Mouse (Mus musculus): ENCODE measurements at regions not wholly inside any gene's neighbourhood (a gene's known extent, or its start where the extent isn't known, plus 50 kb on each side); places are given as distances from the start of the nearest gene placed in this dataset.

DNA sequence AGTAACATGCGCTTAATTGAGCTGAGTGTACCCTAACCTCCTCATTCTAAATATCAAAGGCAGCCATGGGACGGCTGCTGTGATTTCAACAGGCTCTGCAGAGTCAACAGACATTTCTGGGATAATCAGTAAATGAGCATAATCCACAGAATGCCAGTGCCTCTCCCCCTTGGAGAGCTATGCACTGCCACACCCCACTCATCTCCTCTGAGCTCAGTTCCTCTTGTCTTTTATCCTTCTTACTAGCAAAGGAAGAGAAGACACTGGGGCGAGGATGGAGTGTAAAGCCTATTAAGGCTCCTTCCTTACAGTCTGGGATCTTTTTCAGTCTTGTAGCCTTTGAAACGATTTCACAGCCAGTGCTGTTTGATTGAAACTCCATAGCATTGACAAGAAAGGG, 90.9 kb downstream of the Kctd12 start:
- Histone ChIP-seq H3K4me3 (replicated peaks; ENCODE audit: low read length) (no peak overlapping the region), H3K36me3 (ENCODE audit: control insufficient read depth, insufficient read depth, low read length) (no peaks in the 10 kb centered on the region), H3K27me3 (ENCODE audit: control insufficient read depth, insufficient read depth, low read length) (no peaks in the 10 kb centered on the region), H3K4me2 (ENCODE audit: low read depth, low read length) (no peak overlapping the region), H3K27ac (ENCODE audit: low read length) (no peak overlapping the region), H3K9ac (ENCODE audit: low read length) (no peak overlapping the region), H3K9me3 (replicated peaks; ENCODE audit: control insufficient read depth, low read length) (no peaks in the 10 kb centered on the region), H3K4me1 (ENCODE audit: control insufficient read depth, insufficient read depth, low read length) (no peaks in the 10 kb centered on the region)
- 64% methylated on average over 4 of the region's 4 CpGs for WGBS
- no peak for ATAC-seq (ENCODE audit: insufficient read depth, low FRiP score)

GRCm38 (mm10) chr14:102885240-102885598, 97.2 kb downstream of the Kctd12 start:
- WGBS: 67% methylated on average over 2 of the region's 2 CpGs
- H3K9ac ChIP-seq (ENCODE audit: low read length): no peak overlapping the region
- no peak overlapping the region for H3K4me2 ChIP-seq (ENCODE audit: low read depth, low read length)
- H3K27ac ChIP-seq (ENCODE audit: low read length): no peak overlapping the region
- H3K9me3 ChIP-seq (replicated peaks; ENCODE audit: control insufficient read depth, low read length): no peaks in the 10 kb centered on the region
- no peak overlapping the region for H3K4me3 ChIP-seq (replicated peaks; ENCODE audit: low read length)
- peaks cover 4% of the 10 kb centered on the region; the same call in 1 of the 2 replicates for H3K4me1 ChIP-seq (ENCODE audit: control insufficient read depth, insufficient read depth, low read length)
- no peaks in the 10 kb centered on the region for H3K27me3 ChIP-seq (ENCODE audit: control insufficient read depth, insufficient read depth, low read length)
- H3K36me3 ChIP-seq (ENCODE audit: control insufficient read depth, insufficient read depth, low read length): no peaks in the 10 kb centered on the region
- no peak for ATAC-seq (ENCODE audit: insufficient read depth, low FRiP score)

DNA sequence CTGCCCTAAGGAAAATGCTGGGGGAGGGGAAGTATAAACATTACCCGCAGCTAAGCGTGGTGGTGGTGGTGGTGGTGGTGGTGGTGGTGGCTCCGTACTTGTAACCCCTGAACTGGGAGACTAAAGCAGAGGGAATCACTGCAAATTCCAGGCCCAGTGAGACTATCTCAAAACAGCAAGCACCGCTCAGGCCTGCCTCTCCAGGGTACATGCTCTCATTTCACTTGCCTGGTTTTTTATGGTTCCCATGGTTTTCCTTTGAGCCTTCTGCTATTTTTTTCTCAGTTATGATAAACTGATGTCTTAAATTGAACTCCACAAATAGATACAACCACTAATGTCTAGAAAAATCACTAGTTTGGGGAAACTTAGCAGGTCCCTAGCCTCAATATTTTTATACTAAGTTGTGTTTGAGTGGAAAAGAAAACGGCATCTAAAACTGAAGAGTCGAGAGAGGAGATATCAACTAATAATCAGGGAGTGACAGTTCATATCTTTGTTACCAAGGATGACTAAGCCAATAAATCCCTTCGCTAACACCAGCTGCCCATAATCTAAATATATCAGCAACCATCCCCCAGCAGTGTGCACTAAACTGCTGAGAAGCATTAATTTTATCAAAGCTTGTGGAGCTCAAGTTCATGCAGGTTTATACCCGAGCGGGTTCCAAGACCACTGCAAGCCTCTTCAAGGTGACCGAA, 97.7 kb downstream of the Kctd12 start:
- Histone ChIP-seq H3K9ac (ENCODE audit: low read length) (no peak overlapping the region), H3K4me1 (ENCODE audit: control insufficient read depth, insufficient read depth, low read length) (peaks cover 4% of the 10 kb centered on the region; the same call in 1 of the 2 replicates), H3K4me2 (ENCODE audit: low read depth, low read length) (no peak overlapping the region), H3K27ac (ENCODE audit: low read length) (no peak overlapping the region), H3K27me3 (ENCODE audit: control insufficient read depth, insufficient read depth, low read length) (no peaks in the 10 kb centered on the region), H3K9me3 (replicated peaks; ENCODE audit: control insufficient read depth, low read length) (no peaks in the 10 kb centered on the region), H3K36me3 (ENCODE audit: control insufficient read depth, insufficient read depth, low read length) (no peaks in the 10 kb centered on the region), H3K4me3 (replicated peaks; ENCODE audit: low read length) (no peak overlapping the region)
- ATAC-seq (ENCODE audit: insufficient read depth, low FRiP score): no peak
- 74% methylated on average over 10 of the region's 10 CpGs for WGBS

DNA sequence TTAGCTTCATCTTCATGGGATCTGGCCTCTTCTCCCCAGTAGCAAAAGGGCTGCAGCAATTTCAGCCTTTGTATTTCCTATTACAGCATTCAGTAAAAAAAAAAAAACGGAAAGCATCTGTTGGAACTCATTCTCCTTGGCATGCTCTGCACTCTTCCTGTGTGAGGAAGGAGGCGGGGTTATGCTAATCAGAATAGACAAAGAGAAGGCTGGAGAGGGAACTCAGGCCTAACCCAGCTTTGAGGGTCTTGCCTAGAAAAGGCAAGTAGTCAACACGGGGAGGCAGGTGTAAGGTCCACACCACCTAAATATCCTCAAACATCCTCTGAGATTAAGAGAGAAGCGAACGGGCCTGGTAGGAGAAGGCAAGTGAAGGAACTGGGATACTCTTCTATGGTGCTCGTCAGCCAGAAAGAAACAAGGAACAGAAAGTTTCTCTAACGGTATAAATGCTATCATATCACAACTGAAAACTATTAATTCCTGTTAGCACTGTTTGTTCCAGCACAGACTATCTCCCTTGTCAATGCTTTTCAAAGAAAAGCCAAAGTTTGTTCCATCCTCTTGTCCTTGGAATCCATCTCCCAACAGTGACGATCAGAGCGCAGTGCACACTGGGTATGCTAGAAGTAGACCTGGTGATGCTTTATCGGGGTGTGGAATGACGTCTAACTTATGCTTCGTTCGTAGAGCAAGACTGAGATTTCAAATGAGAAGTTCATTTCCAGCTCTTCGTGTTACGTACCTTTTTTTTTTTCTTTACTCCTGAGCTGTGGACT, 98.9 kb downstream of the Kctd12 start:
- ATAC-seq (ENCODE audit: insufficient read depth, low FRiP score): no peak
- Histone ChIP-seq H3K27ac (ENCODE audit: low read length) (no peak overlapping the region), H3K9me3 (replicated peaks; ENCODE audit: control insufficient read depth, low read length) (no peaks in the 10 kb centered on the region), H3K4me1 (ENCODE audit: control insufficient read depth, insufficient read depth, low read length) (peaks cover 4% of the 10 kb centered on the region; the same call in 1 of the 2 replicates), H3K9ac (ENCODE audit: low read length) (no peak overlapping the region), H3K4me2 (ENCODE audit: low read depth, low read length) (no peak overlapping the region), H3K27me3 (ENCODE audit: control insufficient read depth, insufficient read depth, low read length) (no peaks in the 10 kb centered on the region), H3K4me3 (replicated peaks; ENCODE audit: low read length) (no peak overlapping the region), H3K36me3 (ENCODE audit: control insufficient read depth, insufficient read depth, low read length) (no peaks in the 10 kb centered on the region)
- WGBS: 81% methylated on average over 15 of the region's 15 CpGs

DNA sequence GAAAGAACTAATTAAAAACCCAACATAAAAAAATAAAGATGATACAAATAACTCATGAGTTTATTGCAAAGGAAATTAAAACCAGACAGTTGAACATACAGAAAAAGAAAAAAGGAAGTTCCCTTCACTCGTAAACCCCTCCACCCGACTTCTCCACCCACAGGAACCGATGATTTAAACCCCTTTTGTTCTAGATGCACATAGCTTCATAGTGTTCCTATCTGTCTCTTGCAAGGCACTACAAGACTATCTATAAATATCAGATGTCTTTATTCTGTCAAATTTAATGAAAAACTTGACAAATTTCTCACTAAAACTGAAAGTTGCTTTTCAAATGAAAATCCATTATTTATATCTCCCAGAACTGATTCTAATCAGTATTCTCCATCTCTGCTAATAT, 100.2 kb downstream of the Kctd12 start:
- no peak overlapping the region for H3K9ac ChIP-seq (ENCODE audit: low read length)
- H3K27ac ChIP-seq (ENCODE audit: low read length): no peak overlapping the region
- H3K4me1 ChIP-seq (ENCODE audit: control insufficient read depth, insufficient read depth, low read length): peaks cover 4% of the 10 kb centered on the region; the same call in 1 of the 2 replicates
- H3K9me3 ChIP-seq (replicated peaks; ENCODE audit: control insufficient read depth, low read length): no peaks in the 10 kb centered on the region
- no peaks in the 10 kb centered on the region for H3K27me3 ChIP-seq (ENCODE audit: control insufficient read depth, insufficient read depth, low read length)
- no peaks in the 10 kb centered on the region for H3K36me3 ChIP-seq (ENCODE audit: control insufficient read depth, insufficient read depth, low read length)
- 88% methylated on average over 3 of the region's 3 CpGs for WGBS
- no peak overlapping the region for H3K4me2 ChIP-seq (ENCODE audit: low read depth, low read length)
- H3K4me3 ChIP-seq (replicated peaks; ENCODE audit: low read length): no peak overlapping the region
- no peak for ATAC-seq (ENCODE audit: insufficient read depth, low FRiP score)

DNA sequence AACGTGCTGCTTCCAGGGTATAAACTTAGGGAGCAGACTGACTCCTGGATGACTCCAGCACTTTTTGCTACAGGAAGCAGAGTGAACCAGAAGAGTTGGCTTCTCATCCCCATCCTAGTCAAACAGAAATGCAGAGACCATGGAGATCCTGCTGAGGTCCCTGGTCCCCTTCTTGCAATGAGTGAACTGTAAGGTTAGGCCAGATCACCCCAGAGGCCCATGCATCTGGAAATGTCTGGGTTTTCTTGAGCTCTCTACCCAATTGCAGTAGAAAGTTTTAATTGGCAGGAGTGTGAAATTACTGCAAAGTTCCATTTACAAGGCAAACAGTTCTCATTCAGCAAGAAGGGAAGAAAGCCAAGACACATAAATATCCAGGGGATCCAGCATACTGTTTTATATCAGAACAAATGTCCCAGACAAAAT, 101.8 kb downstream of the Kctd12 start:
- H3K27ac ChIP-seq (ENCODE audit: low read length): peak overlapping the region; percentile 80
- 28% methylated on average over 1 of the region's 1 CpGs for WGBS

GRCm38 (mm10) chr14:102878572-102878971, 103.9 kb downstream of the Kctd12 start:
- Histone ChIP-seq H3K9ac (ENCODE audit: low read length) (no peak overlapping the region), H3K4me3 (replicated peaks; ENCODE audit: low read length) (no peak overlapping the region), H3K4me1 (ENCODE audit: control insufficient read depth, insufficient read depth, low read length) (peaks cover 4% of the 10 kb centered on the region; the same call in 1 of the 2 replicates), H3K27me3 (ENCODE audit: control insufficient read depth, insufficient read depth, low read length) (no peaks in the 10 kb centered on the region), H3K36me3 (ENCODE audit: control insufficient read depth, insufficient read depth, low read length) (no peaks in the 10 kb centered on the region), H3K9me3 (replicated peaks; ENCODE audit: control insufficient read depth, low read length) (no peaks in the 10 kb centered on the region), H3K4me2 (ENCODE audit: low read depth, low read length) (no peak overlapping the region), H3K27ac (ENCODE audit: low read length) (no peak overlapping the region)
- no peak for ATAC-seq (ENCODE audit: insufficient read depth, low FRiP score)
- 89% methylated on average over 6 of the region's 6 CpGs for WGBS

More for the DNA sequence above, 101.8 kb downstream of the Kctd12 start:
- peak; percentile 62; the same call in 1 of the 2 replicates for ATAC-seq (ENCODE audit: insufficient read depth, low FRiP score)
- Histone ChIP-seq H3K36me3 (ENCODE audit: control insufficient read depth, insufficient read depth, low read length) (no peaks in the 10 kb centered on the region), H3K27me3 (ENCODE audit: control insufficient read depth, insufficient read depth, low read length) (no peaks in the 10 kb centered on the region), H3K4me2 (ENCODE audit: low read depth, low read length) (no peak overlapping the region), H3K9ac (ENCODE audit: low read length) (no peak overlapping the region), H3K4me3 (replicated peaks; ENCODE audit: low read length) (no peak overlapping the region), H3K9me3 (replicated peaks; ENCODE audit: control insufficient read depth, low read length) (no peaks in the 10 kb centered on the region), H3K4me1 (ENCODE audit: control insufficient read depth, insufficient read depth, low read length) (peaks cover 4% of the 10 kb centered on the region; the same call in 1 of the 2 replicates)

GRCm38 (mm10) chr14:102868160-102868559, 114.3 kb downstream of the Kctd12 start:
- H3K9ac ChIP-seq (ENCODE audit: low read length): no peak overlapping the region
- no peak overlapping the region for H3K4me3 ChIP-seq (replicated peaks; ENCODE audit: low read length)
- no peak overlapping the region for H3K27ac ChIP-seq (ENCODE audit: low read length)
- no peaks in the 10 kb centered on the region for H3K4me1 ChIP-seq (ENCODE audit: control insufficient read depth, insufficient read depth, low read length)
- no peaks in the 10 kb centered on the region for H3K27me3 ChIP-seq (ENCODE audit: control insufficient read depth, insufficient read depth, low read length)
- no peak overlapping the region for H3K4me2 ChIP-seq (ENCODE audit: low read depth, low read length)
- ATAC-seq (ENCODE audit: insufficient read depth, low FRiP score): no peak
- no peaks in the 10 kb centered on the region for H3K36me3 ChIP-seq (ENCODE audit: control insufficient read depth, insufficient read depth, low read length)
- WGBS: 78% methylated on average over 1 of the region's 1 CpGs
- no peaks in the 10 kb centered on the region for H3K9me3 ChIP-seq (replicated peaks; ENCODE audit: control insufficient read depth, low read length)

- no peak for ATAC-seq (ENCODE audit: insufficient read depth, low FRiP score)
- 80% methylated on average over 2 of the region's 2 CpGs for WGBS
- Histone ChIP-seq H3K4me3 (replicated peaks; ENCODE audit: low read length) (no peak overlapping the region), H3K27ac (ENCODE audit: low read length) (no peak overlapping the region), H3K9ac (ENCODE audit: low read length) (no peak overlapping the region), H3K4me1 (ENCODE audit: control insufficient read depth, insufficient read depth, low read length) (no peaks in the 10 kb centered on the region), H3K36me3 (ENCODE audit: control insufficient read depth, insufficient read depth, low read length) (no peaks in the 10 kb centered on the region), H3K27me3 (ENCODE audit: control insufficient read depth, insufficient read depth, low read length) (no peaks in the 10 kb centered on the region), H3K4me2 (ENCODE audit: low read depth, low read length) (no peak overlapping the region), H3K9me3 (replicated peaks; ENCODE audit: control insufficient read depth, low read length) (no peaks in the 10 kb centered on the region)
Measured at GRCm38 (mm10) chr14:102867697-102868096, 114.7 kb downstream of the Kctd12 start.
